Mouse (Mus musculus) megakaryocyte progenitor cell, adult 5-6 weeks (primary cell): ENCODE measurements around the gene Wnt3. TPM values are rescaled to one million over a fixed set of nuclear protein-coding genes. Genes with fewer than 3 reads are reported as not detected.
"Not testable (repeated sequence)": the region's sequence is repeated elsewhere in the genome, so short reads cannot be mapped to it uniquely, and the experiment has no call there.

Experiments
- ATAC-seq: replicated peaks from 2 replicates; pipeline ENCODE4 v1.8.0; 2016; ENCODE audit warnings: mild to moderate bottlenecking, moderate TSS enrichment, inconsistent platforms; ENCODE audit not compliant: poor library complexity
- total RNA-seq, 2 experiments: library from RNA; stranded (forward) in 1 of 2; stranded (reverse) in 1 of 2; fragments of 157-497, 149-512 nt in 1 of 2; fragments of 200-1000 nt in 1 of 2; gene quantifications; 2 replicates each; pipeline versions ENCODE4 v1.2.3 to v1.2.4; 2015 to 2017

The Wnt3 gene
- not detected in 2 replicates for total RNA-seq (2015)
- not detected in 2 replicates for total RNA-seq (2017)

DNA sequence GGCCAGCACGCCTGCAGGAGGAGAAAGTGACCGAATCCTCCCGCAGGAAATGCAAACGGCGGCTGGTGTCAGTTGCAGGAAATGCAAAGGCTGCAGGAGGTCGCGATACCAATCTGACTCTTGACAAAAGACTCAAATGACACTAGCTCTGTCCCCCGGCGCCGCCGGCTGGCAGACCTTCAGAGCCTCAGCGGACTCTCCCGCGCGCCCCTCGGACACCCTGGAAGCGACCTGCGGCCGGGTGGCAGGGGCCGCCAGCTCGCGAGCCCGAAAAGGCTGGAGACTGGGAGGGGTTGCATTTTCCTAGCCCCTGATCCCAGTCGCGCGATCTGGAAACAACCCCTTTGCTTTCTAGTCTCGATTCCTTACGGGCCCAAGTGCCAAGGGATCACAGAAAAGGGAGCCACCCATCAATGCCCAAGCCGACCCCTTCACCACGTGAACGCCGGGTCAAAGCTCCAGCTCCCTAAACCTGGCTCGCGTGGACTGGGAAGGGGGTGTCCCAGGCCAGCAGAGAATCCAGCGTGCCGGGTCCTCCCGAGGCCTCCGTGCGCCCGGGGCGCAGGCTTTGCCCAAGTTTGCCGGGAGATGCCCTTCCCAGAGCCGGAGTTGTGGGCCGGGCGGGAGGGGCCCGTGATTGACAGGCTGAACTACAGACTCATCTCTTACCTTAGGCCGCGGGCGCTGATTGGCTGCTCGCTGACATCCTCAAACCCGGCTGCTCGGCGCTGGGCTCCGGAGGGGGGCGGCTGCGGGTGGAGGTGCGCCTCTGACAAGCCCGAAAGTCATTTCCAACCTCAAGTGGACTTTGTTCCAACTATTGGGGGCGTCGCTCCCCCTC lies at the start of gene Wnt3:
TSS of gene Wnt3 (plus strand) at position 764 of the 841 bp plus-strand sequence.
- no peak for ATAC-seq

GRCm38 (mm10) chr11:103724331-103724771 lies 49.6 kb upstream of the Wnt3 start:
- no peak for ATAC-seq

GRCm38 (mm10) chr11:103729282-103729985 lies 44.5 kb upstream of the Wnt3 start:
- no peak for ATAC-seq

GRCm38 (mm10) chr11:103731594-103731993 lies 42.4 kb upstream of the Wnt3 start:
- ATAC-seq: no peak

GRCm38 (mm10) chr11:103732306-103732705 lies 41.6 kb upstream of the Wnt3 start:
- no peak for ATAC-seq

- no peak for ATAC-seq
These were observed 40.9 kb upstream of the Wnt3 start for GRCm38 (mm10) chr11:103733069-103733468.

DNA sequence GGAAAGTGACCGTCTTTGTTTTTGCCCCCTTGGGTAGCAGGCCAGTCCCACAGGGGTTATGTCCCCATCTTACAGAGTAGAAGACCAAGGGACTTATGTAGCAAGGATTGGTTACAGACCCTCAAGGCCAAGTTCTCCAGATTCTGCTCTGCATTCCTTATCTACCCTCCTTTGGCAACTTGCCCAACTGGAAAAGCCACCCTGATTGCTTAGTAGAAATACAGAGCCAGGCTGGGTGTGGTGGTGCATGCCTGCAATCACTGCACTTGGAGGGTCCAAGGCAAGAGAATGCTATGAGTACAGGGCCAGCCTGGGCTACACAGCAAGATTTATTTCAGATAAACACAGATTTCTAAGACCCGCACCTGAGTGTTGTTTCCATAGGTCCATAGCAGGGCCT lies 40.0 kb upstream of the Wnt3 start:
- no peak for ATAC-seq

GRCm38 (mm10) chr11:103734411-103735045 lies 39.4 kb upstream of the Wnt3 start:
- no peak for ATAC-seq

DNA sequence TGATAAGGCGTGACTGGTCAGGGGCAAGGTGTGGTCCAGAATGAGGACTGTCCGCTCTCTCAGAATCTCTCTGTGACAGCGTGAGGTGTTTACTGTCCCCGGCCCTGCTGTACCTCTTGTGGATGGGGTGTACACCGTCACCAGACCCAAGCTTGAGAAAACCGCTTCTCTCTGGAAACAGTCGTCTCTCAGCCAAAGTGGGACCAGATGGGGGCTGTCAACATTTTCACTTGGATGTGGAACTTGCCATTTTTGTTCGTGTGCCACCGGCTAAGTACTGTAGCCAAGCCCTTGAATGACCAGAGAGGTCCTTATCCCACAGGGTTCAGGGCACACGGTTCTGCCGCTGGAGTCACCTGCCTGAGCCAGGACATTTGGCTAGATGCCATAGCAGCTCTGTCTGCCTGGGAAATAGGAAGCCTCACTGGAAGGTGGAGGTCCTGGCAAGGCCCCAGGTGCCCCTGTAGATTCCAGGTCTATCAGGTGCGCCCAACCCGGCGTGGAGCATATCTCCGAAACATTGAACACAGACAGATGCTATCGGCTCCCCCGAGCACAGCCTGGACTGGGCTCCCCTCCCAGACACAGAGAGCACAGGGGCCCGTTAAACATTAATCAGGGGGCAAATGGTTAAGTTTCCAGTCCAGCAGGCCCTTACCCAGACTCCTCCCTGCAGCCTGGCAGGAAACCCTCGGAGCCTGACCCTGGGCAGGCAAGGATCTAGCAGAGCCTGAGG lies 38.7 kb upstream of the Wnt3 start:
- no peak for ATAC-seq

- ATAC-seq: 0 out of 2 replicates have a peak, but pooled peaks have one; percentile 23
These were observed 24.5 kb upstream of the Wnt3 start, which contains the start of gene Wnt9b for GRCm38 (mm10) chr11:103749306-103750089. TSS of gene Wnt9b (minus strand) at chr11:103749821.

GRCm38 (mm10) chr11:103750612-103751011 lies 23.3 kb upstream of the Wnt3 start:
- ATAC-seq: peak; percentile 79

GRCm38 (mm10) chr11:103758054-103758453 lies 15.9 kb upstream of the Wnt3 start:
- no peak for ATAC-seq

DNA sequence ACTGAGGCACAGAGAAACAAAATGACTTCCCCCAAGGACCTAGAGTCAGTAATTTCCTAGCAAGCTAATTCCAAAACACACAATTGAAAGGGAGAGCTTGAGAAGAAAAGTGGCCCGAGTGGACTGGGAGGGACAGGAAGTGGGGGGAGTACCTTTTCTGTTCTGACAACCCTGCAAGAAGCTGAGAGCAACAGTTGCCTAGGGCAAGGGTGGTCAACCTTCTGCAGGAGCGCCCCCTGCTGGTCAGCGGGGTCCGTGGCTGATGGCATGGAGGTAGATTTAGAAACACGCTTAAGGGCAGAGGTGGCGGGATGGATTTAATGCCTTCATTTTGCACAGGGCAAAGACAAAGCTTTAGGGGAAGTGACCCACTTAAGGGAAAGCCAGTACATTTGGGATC lies 15.2 kb upstream of the Wnt3 start:
- ATAC-seq: peak; percentile 88

DNA sequence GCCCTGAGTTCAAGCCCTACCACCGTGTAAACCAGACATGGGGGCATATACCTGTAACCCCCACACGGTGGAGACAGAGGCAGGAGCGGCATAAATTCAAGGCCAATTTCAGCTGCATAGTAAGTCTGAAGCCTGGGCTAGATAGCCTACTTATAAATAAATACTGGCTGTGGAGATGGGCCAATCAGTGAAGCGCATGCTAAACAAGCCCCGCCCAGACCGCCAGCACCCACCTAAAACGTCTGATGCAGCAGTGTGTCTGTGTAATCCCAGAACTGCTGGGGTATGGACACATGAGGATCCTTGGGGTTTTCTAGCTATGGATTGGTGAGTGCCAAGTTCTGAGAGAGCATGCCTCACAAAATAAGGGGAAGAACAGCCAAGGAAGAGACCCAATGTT lies 13.8 kb upstream of the Wnt3 start:
- ATAC-seq: no peak; the same call in 1 of the 2 replicates

- ATAC-seq: not testable (repeated sequence)
These were observed 13.1 kb upstream of the Wnt3 start for GRCm38 (mm10) chr11:103760891-103761290.

DNA sequence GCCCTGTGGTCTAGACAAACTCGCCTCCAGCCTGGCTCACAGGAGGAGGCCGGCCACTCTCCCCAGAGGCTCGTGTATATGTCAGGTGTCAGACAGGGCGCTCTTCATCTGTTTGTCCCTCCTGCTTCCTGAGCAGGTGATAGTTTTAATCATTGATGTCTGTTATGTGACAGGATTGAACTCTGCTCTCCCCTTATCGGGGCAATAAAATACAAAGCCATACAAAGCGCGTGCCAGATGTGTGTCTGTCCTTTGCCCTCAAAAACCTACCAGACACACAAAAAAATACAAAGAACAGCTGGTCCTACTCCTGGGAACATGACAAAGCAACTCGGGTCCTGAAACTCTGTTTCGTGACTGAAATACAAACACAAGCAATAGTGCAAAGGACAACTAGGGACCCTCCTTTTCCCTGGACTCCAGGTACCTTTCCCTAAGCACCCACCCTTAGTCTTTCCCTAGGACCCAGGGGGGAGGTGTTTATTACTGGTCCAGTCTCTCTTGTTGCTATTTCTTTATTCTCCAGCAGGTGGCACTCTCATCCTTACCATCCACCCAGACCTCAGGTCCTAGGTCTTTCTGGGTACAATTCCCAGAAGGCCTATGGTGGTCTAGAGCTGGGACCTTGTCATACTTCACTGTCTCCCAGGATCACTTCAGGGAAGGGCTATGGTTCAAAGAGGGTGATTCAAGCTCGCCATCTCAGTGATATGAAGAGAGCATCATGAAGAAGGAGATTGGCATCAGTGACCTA lies 10.4 kb upstream of the Wnt3 start:
- ATAC-seq: peak; percentile 70

GRCm38 (mm10) chr11:103764601-103765000 lies 9.3 kb upstream of the Wnt3 start:
- no peak for ATAC-seq

GRCm38 (mm10) chr11:103765556-103766011 lies 8.4 kb upstream of the Wnt3 start:
- no peak for ATAC-seq
